Mouse (Mus musculus) megakaryocyte progenitor cell, adult 5-6 weeks (primary cell): ENCODE results near the gene Gm3476. TPM values are rescaled to one million over a fixed set of nuclear protein-coding genes. Genes with fewer than 3 reads are reported as not detected.
"Not testable (repeated sequence)": the region's sequence is repeated elsewhere in the genome, so short reads cannot be mapped to it uniquely, and the experiment has no call there.

Experiments
- ATAC-seq: replicated peaks from 2 replicates; pipeline ENCODE4 v1.8.0; 2016; ENCODE audit warnings: mild to moderate bottlenecking, moderate TSS enrichment, inconsistent platforms; ENCODE audit not compliant: poor library complexity
- total RNA-seq, 2 experiments: library from RNA; stranded (forward) in 1 of 2; stranded (reverse) in 1 of 2; fragments of 157-497, 149-512 nt in 1 of 2; fragments of 200-1000 nt in 1 of 2; gene quantifications; 2 replicates each; pipeline versions ENCODE4 v1.2.3 to v1.2.4; 2015 to 2017

The Gm3476 gene
- total RNA-seq (2015) (not detected in 2 replicates), total RNA-seq (2017) (not detected in 2 replicates)

GRCm38 (mm10) chr14:6125707-6126106 is at the start of gene Gm3476:
Gm3476 (minus strand) TSS chr14:6125807.
- ATAC-seq, result not testable (repeated sequence)

DNA sequence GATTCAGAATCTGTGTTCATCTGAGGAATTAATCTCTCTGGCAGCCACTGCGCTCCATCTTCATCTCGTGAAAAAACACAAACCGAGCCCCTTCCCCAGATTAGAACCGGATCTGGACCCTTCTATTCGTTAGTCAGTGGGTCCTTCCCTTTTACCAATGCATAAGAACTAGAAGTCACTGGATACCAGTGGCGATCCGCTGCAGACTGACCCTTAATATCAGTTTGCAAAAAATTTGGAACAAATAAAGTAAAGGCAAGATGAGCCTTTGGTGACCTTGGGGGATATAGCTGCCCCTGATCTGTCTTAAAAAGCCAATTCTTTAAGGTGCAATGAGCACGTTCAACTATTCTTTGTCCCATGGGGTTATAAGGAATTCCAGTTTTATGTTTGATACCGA is 37.9 kb upstream of the Gm3476 start:
- ATAC-seq, result not testable (repeated sequence)

- not testable (repeated sequence) for ATAC-seq
These were observed 35.5 kb upstream of the Gm3476 start for GRCm38 (mm10) chr14:6161085-6161484.

- peak; percentile 94 for ATAC-seq
These were observed 17.2 kb downstream of the Gm3476 start, which contains the start of gene Gm3468 for GRCm38 (mm10) chr14:6108272-6108925. Gm3468 (minus strand) TSS chr14:6108665.

GRCm38 (mm10) chr14:6107500-6107899 is 18.1 kb downstream of the Gm3476 start:
- not testable (repeated sequence) for ATAC-seq

GRCm38 (mm10) chr14:6093842-6094241 is 31.8 kb downstream of the Gm3476 start, which contains the start of gene Gm8206:
Gm8206 (minus strand) TSS chr14:6093942.
- not testable (repeated sequence) for ATAC-seq

- not testable (repeated sequence) for ATAC-seq
These were observed 67.4 kb downstream of the Gm3476 start, which contains the start of gene Gm6337 for GRCm38 (mm10) chr14:6058167-6058566. Gm6337 (minus strand) TSS chr14:6058267.

Other genes with a start within 250 kb of the Gm3476 start
- not detected in 2 replicates for gene Gm8237, start 245.4 kb downstream of the Gm3476 start, total RNA-seq (2015)
- gene Gm8237, start 245.4 kb downstream of the Gm3476 start, total RNA-seq (2017), result not detected in 2 replicates
- gene Gm3248, start 164.1 kb downstream of the Gm3476 start, total RNA-seq (2015), result not detected in 2 replicates
- gene Gm3248, start 164.1 kb downstream of the Gm3476 start, total RNA-seq (2017), result not detected in 2 replicates
- not detected in 2 replicates for gene Gm3453, start 146.7 kb downstream of the Gm3476 start, total RNA-seq (2015)
- gene Gm3453, start 146.7 kb downstream of the Gm3476 start, total RNA-seq (2017), result not detected in 2 replicates
- gene Gm6337, start 67.5 kb downstream of the Gm3476 start, total RNA-seq (2015), result not detected in 2 replicates
- gene Gm6337, start 67.5 kb downstream of the Gm3476 start, total RNA-seq (2017), result not detected in 2 replicates
- not detected in 2 replicates for gene Gm8206, start 31.9 kb downstream of the Gm3476 start, total RNA-seq (2015)
- 1.9 TPM in 1 of 2 replicates, not detected in the other for gene Gm8206, start 31.9 kb downstream of the Gm3476 start, total RNA-seq (2017)
- 0.27 and 0.29 TPM in 2 replicates for gene Gm3468, start 17.1 kb downstream of the Gm3476 start, total RNA-seq (2015)
- gene Gm3468, start 17.1 kb downstream of the Gm3476 start, total RNA-seq (2017), result 0.17 and 0.62 TPM in 2 replicates
- not detected in 2 replicates for gene Gm21560, start 93.5 kb upstream of the Gm3476 start, total RNA-seq (2015)
- gene Gm21560, start 93.5 kb upstream of the Gm3476 start, total RNA-seq (2017), result not detected in 2 replicates
- 0.35 TPM in 1 of 2 replicates, not detected in the other for gene Gm3411, start 161.4 kb upstream of the Gm3476 start, total RNA-seq (2015)
- gene Gm3411, start 161.4 kb upstream of the Gm3476 start, total RNA-seq (2017), result not detected in 2 replicates
- not detected in 2 replicates for gene Gm21103, start 179.0 kb upstream of the Gm3476 start, total RNA-seq (2015)
- gene Gm21103, start 179.0 kb upstream of the Gm3476 start, total RNA-seq (2017), result not detected in 2 replicates
- gene Gm3618, start 217.9 kb upstream of the Gm3476 start, total RNA-seq (2015), result not detected in 2 replicates
- gene Gm3618, start 217.9 kb upstream of the Gm3476 start, total RNA-seq (2017), result not detected in 2 replicates